Mouse (Mus musculus): ENCODE results near the gene Ap1g2.

DNA sequence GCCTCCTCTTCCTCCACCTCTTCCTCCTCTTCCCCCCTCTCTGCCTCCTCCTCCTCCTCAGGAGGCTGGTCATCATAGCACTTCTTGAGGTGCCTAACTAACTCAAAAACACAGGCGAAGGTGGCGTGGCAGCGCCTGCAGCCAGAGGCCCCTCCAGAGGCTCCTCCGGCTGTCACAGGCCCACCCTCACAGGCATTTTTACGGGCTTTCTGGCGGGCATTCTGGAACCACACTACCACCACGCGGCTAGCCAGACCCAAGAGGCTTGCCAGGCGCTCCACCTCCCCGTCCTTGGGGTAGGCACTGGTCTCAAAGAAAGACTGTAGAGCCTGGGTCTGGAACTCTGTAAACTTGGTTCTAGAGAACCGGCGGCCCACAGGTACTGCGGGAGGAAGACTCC is 41.0 kb downstream of the Ap1g2 start:
- no peak for TF ChIP-seq CTCF (IDR thresholded peaks at IDR 0.05; ENCODE audit: low read depth, low read length)
- no peak for TF ChIP-seq POLR2A (IDR thresholded peaks at IDR 0.05; ENCODE audit: borderline replicate concordance, low read depth, low read length)
